Mouse (Mus musculus): ENCODE measurements around the gene Uimc1.

DNA sequence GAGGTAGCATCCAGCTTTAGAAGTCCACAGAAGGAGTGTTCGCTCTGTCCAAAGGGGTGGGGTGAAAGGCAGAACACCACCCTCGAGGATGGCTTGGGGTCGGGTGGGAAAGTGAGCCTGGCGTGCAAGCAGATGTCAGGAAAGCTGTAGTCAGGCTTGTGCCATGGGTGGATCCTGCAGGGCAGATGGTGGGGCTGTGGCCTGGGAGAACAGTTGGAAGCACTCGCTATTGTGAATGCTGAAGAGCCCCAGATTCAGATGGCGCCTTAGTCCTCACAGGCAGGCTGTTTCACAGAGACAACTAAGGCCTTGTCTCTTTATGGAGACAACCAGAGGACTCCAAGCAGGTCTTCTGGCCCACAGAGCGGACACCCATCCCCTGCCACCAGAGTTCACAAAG, 107.9 kb downstream of the Uimc1 start:
- TF ChIP-seq CTCF (IDR thresholded peaks at IDR 0.05; ENCODE audit: extremely low read depth, insufficient read length, insufficient replicate concordance, low read depth, low read length) (no peak), POLR2A (IDR thresholded peaks at IDR 0.05; ENCODE audit: low read depth, low read length) (no peak)
